Mouse (Mus musculus): ENCODE measurements at regions not wholly inside any gene's neighbourhood (a gene's known extent, or its start where the extent isn't known, plus 50 kb on each side); places are given as distances from the start of the nearest gene placed in this dataset.

DNA sequence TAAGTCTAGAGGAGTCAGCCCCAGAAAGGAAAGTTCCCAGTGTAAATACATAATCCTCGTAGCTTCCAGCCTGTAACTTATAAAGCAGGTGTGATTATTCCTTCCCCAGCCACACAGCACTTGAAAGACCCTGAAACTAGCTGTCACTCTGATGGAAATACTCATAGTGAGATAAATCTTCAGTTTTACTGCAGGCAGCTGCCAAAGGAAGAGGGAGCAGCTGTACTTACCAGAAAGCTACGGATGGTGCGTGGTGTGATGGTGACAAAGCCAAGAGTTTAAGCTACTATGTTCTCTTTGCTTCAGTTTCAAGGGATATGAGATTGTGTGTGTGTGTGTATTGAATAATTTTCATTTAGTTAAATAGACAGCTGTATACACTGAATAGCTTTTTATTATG, 1007.1 kb downstream of the Robo2 start:
- H3K4me1 ChIP-seq, result no peaks in the 10 kb centered on the region
- no peak overlapping the region for H3K27ac ChIP-seq (replicated peaks)
- no peak overlapping the region for H3K4me3 ChIP-seq (replicated peaks)
- WGBS, result 58% methylated on average over 3 of the region's 3 CpGs
- ATAC-seq (ENCODE audit: insufficient number of reproducible peaks, low FRiP score, low TSS enrichment, low read depth), result no peak
- no peaks in the 10 kb centered on the region for H3K9me3 ChIP-seq (replicated peaks)
- H3K36me3 ChIP-seq, result no peaks in the 10 kb centered on the region
- H3K9ac ChIP-seq, result no peak overlapping the region
- H3K27me3 ChIP-seq, result no peaks in the 10 kb centered on the region
- no peak overlapping the region for H3K4me2 ChIP-seq (replicated peaks)

DNA sequence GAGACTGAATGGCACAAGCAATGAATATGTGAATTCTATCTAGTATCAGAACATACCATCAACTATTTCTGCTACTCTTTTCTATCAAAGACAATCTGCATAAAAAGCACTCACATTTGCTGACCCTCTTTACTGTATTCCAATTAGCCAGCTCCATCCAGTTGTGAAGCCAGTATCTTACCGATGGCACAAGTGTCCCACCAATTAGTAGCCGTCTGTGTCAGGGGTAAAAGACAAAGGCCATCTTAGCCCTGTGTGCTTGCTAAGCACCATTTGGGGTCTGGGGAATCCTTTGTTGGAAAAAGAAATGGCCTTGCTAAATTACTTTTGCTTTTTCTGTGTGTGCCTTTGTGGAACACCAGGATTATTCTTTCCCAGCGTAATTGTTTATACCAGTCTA, 1007.5 kb downstream of the Robo2 start:
- no peak overlapping the region for H3K4me2 ChIP-seq (replicated peaks)
- WGBS, result 74% methylated on average over 3 of the region's 3 CpGs
- no peaks in the 10 kb centered on the region for H3K4me1 ChIP-seq
- H3K36me3 ChIP-seq, result no peaks in the 10 kb centered on the region
- H3K9ac ChIP-seq, result no peak overlapping the region
- no peaks in the 10 kb centered on the region for H3K27me3 ChIP-seq
- ATAC-seq (ENCODE audit: insufficient number of reproducible peaks, low FRiP score, low TSS enrichment, low read depth), result no peak
- no peak overlapping the region for H3K4me3 ChIP-seq (replicated peaks)
- no peaks in the 10 kb centered on the region for H3K9me3 ChIP-seq (replicated peaks)
- H3K27ac ChIP-seq (replicated peaks), result no peak overlapping the region

- Histone ChIP-seq H3K4me2 (replicated peaks) (no peak overlapping the region), H3K4me3 (replicated peaks) (no peak overlapping the region), H3K9ac (no peak overlapping the region), H3K4me1 (no peaks in the 10 kb centered on the region), H3K27ac (replicated peaks) (no peak overlapping the region), H3K27me3 (no peaks in the 10 kb centered on the region), H3K9me3 (replicated peaks) (no peaks in the 10 kb centered on the region), H3K36me3 (no peaks in the 10 kb centered on the region)
- ATAC-seq (ENCODE audit: insufficient number of reproducible peaks, low FRiP score, low TSS enrichment, low read depth), result no peak
- WGBS, result 42% methylated on average over 2 of the region's 2 CpGs
These were observed 1032.6 kb downstream of the Robo2 start for GRCm38 (mm10) chr16:73379056-73379455.

DNA sequence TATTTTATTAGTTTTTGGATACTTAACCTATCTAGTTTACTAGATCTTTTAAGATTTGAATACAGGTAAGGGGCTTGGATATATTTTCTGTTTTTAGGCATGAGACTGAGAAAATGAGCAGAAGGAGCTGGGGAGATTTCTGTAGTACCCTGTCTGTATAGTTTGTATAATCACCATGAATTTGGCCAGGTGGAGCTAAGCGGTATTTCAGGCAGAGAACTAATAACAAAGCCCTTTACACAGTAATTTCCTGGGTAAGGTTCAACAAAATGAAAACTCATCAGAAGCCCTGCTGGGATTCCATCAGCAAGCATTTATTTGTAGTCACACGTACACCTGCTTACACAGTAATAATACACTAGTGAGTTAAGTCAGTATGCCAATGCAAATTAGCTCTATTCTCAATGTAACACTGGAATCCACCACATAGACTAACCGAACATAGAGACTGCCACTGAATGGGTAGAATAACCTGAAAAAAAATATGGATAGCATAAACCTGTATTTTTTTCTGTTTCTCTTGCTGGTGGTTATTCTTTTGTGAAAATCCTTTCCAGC, 1036.9 kb downstream of the Robo2 start:
- H3K4me1 ChIP-seq, result no peaks in the 10 kb centered on the region
- 74% methylated on average over 3 of the region's 3 CpGs for WGBS
- H3K4me3 ChIP-seq (replicated peaks), result no peak overlapping the region
- H3K4me2 ChIP-seq (replicated peaks), result no peak overlapping the region
- H3K36me3 ChIP-seq, result no peaks in the 10 kb centered on the region
- ATAC-seq (ENCODE audit: insufficient number of reproducible peaks, low FRiP score, low TSS enrichment, low read depth), result no peak
- no peaks in the 10 kb centered on the region for H3K9me3 ChIP-seq (replicated peaks)
- no peak overlapping the region for H3K9ac ChIP-seq
- H3K27me3 ChIP-seq, result no peaks in the 10 kb centered on the region
- no peak overlapping the region for H3K27ac ChIP-seq (replicated peaks)

DNA sequence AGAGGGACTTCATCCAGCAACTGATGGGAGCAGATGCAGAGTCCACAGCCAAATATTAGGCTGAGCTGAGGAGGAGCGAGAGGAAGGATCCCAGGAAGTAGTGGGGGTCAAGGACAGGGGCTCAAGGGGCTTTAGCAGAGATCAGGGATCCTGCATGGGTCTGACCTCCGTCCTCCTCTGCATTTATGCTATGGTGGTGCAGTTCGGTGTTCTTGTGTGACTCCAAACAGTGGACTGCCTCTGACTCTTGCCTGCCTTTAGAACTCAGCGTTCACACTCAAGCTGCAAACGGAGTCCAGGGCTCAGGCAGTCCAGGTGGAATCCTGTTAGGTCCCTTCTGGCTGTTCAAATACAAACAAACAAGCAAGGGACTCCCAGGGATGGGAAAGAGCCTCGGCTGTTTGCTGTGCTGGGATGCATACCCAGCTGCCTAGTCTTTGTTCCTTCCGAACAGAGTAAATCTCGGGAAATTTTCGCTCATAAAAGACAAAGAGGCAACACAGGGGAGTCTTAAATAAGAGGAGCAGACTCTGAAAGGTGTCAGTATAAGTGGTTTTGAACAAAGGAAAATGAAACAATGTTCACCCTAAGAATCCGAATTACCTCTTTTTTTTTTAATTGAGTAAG, 1042.9 kb downstream of the Robo2 start:
- no peak overlapping the region for H3K4me3 ChIP-seq (replicated peaks)
- no peaks in the 10 kb centered on the region for H3K27me3 ChIP-seq
- H3K27ac ChIP-seq (replicated peaks), result no peak overlapping the region
- no peaks in the 10 kb centered on the region for H3K9me3 ChIP-seq (replicated peaks)
- H3K4me1 ChIP-seq, result no peaks in the 10 kb centered on the region
- no peaks in the 10 kb centered on the region for H3K36me3 ChIP-seq
- no peak overlapping the region for H3K9ac ChIP-seq
- no peak for ATAC-seq (ENCODE audit: insufficient number of reproducible peaks, low FRiP score, low TSS enrichment, low read depth)
- no peak overlapping the region for H3K4me2 ChIP-seq (replicated peaks)
- WGBS, result 57% methylated on average over 10 of the region's 10 CpGs

DNA sequence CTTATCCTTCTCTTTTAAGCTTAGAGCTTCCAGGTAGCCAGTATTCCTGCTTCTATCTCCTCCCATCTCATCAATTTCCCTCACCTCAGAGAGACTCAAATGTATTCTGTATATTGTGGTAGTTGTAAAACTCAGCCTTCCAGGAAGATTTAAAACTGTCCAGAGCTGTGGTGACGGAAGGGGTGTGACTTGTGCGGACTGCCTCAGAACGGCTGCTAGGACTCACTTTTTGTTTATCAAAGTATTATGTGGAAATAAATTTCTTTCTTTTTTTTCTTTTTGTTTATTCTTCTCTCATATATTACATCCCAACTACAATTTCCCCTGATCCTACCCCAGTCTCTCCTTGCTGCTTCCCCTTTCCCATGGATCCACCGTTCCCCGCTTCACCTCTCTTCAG, 1043.7 kb downstream of the Robo2 start:
- H3K4me2 ChIP-seq (replicated peaks), result peak overlapping the region; percentile 19; the same call in 1 of the 2 replicates
- H3K9me3 ChIP-seq (replicated peaks), result no peaks in the 10 kb centered on the region
- no peaks in the 10 kb centered on the region for H3K27me3 ChIP-seq
- no peak for ATAC-seq (ENCODE audit: insufficient number of reproducible peaks, low FRiP score, low TSS enrichment, low read depth)
- no peak overlapping the region for H3K9ac ChIP-seq
- no peaks in the 10 kb centered on the region for H3K36me3 ChIP-seq
- 80% methylated on average over 5 of the region's 5 CpGs for WGBS
- no peak overlapping the region for H3K27ac ChIP-seq (replicated peaks)
- no peak overlapping the region for H3K4me3 ChIP-seq (replicated peaks)
- H3K4me1 ChIP-seq, result no peaks in the 10 kb centered on the region

DNA sequence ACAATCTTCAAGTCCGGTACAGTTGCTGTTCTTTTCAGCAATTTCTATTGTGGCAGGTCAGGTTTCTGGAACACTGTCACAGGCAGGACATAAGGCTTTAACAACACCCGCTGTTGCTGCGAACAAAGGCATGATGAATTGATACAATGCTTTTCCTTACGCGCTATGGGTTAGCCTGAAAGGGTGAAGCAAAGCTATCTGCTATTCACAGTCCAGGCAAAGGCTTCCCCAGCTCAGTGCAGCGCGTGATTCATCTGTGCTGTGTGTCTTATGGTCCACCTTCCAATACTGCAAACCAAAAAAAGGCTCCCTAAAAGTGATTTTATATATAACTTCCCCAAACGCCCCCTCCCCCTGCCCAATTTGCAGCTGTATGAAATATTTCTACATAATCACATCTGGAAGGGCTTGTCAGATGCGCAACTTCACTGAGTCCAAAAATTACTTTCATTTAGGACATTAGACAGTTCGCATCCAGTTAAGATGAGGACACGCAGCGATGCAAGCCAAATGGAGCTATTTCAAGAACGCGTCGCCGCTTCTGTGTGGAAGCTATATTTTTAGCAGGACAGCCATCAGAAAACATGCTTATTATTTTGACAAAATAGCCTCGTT, 1044.3 kb downstream of the Robo2 start:
- no peak overlapping the region for H3K27ac ChIP-seq (replicated peaks)
- no peaks in the 10 kb centered on the region for H3K4me1 ChIP-seq
- H3K4me3 ChIP-seq (replicated peaks), result no peak overlapping the region
- 64% methylated on average over 17 of the region's 17 CpGs for WGBS
- H3K9me3 ChIP-seq (replicated peaks), result no peaks in the 10 kb centered on the region
- H3K4me2 ChIP-seq (replicated peaks), result peak overlapping the region; percentile 19; the same call in 1 of the 2 replicates
- H3K27me3 ChIP-seq, result no peaks in the 10 kb centered on the region
- H3K36me3 ChIP-seq, result no peaks in the 10 kb centered on the region
- ATAC-seq (ENCODE audit: insufficient number of reproducible peaks, low FRiP score, low TSS enrichment, low read depth), result no peak
- H3K9ac ChIP-seq, result no peak overlapping the region

DNA sequence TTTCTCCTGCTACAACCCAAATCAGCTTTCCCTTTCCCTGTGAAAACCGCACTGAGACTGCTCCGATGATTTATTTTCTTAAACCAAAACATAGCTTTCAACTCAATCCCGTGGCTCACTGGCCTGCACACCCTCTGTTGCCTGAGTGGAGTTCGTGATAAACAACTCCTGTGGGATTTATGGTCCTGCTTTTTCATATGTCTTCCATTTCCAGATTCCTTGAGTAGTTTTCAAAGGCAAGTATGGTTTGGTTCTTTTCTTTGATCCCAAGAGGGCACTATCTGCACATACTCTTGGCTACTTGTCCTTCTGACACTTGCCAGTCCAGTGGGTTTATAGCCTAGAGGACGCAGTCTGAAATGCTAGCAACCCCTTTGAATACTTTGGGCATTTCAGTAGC, 1042.6 kb downstream of the Robo1 start:
- no peaks in the 10 kb centered on the region for H3K9me3 ChIP-seq (replicated peaks)
- H3K4me1 ChIP-seq, result no peaks in the 10 kb centered on the region
- no peak overlapping the region for H3K4me2 ChIP-seq (replicated peaks)
- ATAC-seq (ENCODE audit: insufficient number of reproducible peaks, low FRiP score, low TSS enrichment, low read depth), result no peak
- no peak overlapping the region for H3K9ac ChIP-seq
- H3K27ac ChIP-seq (replicated peaks), result no peak overlapping the region
- no peak overlapping the region for H3K4me3 ChIP-seq (replicated peaks)
- H3K36me3 ChIP-seq, result no peaks in the 10 kb centered on the region
- WGBS, result 57% methylated on average over 5 of the region's 5 CpGs
- no peaks in the 10 kb centered on the region for H3K27me3 ChIP-seq

DNA sequence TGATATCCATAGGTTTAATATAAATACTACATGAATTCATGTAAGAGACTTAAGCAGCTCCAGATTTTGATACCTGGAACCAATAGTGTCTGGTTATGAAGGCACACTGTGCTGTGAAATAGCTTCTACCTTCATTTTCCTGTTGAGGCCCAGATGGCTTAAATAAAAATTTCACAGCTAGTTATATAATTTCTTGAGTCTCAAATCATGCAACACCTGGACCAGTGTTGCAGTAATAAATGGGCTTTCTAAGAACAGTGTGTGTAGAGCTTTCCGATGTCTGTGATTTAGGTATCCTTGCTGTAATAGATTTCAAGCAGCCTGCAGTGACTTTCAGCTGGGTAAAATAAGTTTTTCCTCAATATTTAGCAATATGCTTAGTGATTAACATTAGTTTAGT, 1035.8 kb downstream of the Robo1 start:
- WGBS, result 80% methylated on average over 1 of the region's 1 CpGs
- Histone ChIP-seq H3K27ac (replicated peaks) (no peak overlapping the region), H3K27me3 (no peaks in the 10 kb centered on the region), H3K9ac (no peak overlapping the region), H3K9me3 (replicated peaks) (no peaks in the 10 kb centered on the region), H3K36me3 (no peaks in the 10 kb centered on the region), H3K4me2 (replicated peaks) (no peak overlapping the region), H3K4me3 (replicated peaks) (no peak overlapping the region), H3K4me1 (no peaks in the 10 kb centered on the region)
- no peak for ATAC-seq (ENCODE audit: insufficient number of reproducible peaks, low FRiP score, low TSS enrichment, low read depth)

- no peaks in the 10 kb centered on the region for H3K27me3 ChIP-seq
- no peaks in the 10 kb centered on the region for H3K4me1 ChIP-seq
- H3K9me3 ChIP-seq (replicated peaks), result no peaks in the 10 kb centered on the region
- no peak overlapping the region for H3K4me3 ChIP-seq (replicated peaks)
- H3K9ac ChIP-seq, result no peak overlapping the region
- no peaks in the 10 kb centered on the region for H3K36me3 ChIP-seq
- WGBS, result 58% methylated on average over 3 of the region's 3 CpGs
- no peak overlapping the region for H3K27ac ChIP-seq (replicated peaks)
- H3K4me2 ChIP-seq (replicated peaks), result no peak overlapping the region
- no peak for ATAC-seq (ENCODE audit: insufficient number of reproducible peaks, low FRiP score, low TSS enrichment, low read depth)
These were observed 1035.4 kb downstream of the Robo1 start for GRCm38 (mm10) chr16:73343531-73343930.

GRCm38 (mm10) chr16:73317644-73318043, 1009.5 kb downstream of the Robo1 start:
- no peak overlapping the region for H3K9ac ChIP-seq
- 80% methylated on average over 2 of the region's 2 CpGs for WGBS
- no peaks in the 10 kb centered on the region for H3K9me3 ChIP-seq (replicated peaks)
- H3K4me1 ChIP-seq, result no peaks in the 10 kb centered on the region
- H3K4me3 ChIP-seq (replicated peaks), result no peak overlapping the region
- no peak overlapping the region for H3K27ac ChIP-seq (replicated peaks)
- H3K27me3 ChIP-seq, result no peaks in the 10 kb centered on the region
- no peaks in the 10 kb centered on the region for H3K36me3 ChIP-seq
- no peak for ATAC-seq (ENCODE audit: insufficient number of reproducible peaks, low FRiP score, low TSS enrichment, low read depth)
- H3K4me2 ChIP-seq (replicated peaks), result no peak overlapping the region

GRCm38 (mm10) chr16:73310096-73310495, 1002.0 kb downstream of the Robo1 start:
- no peak overlapping the region for H3K27ac ChIP-seq (replicated peaks)
- no peak overlapping the region for H3K4me2 ChIP-seq (replicated peaks)
- no peak for ATAC-seq (ENCODE audit: insufficient number of reproducible peaks, low FRiP score, low TSS enrichment, low read depth)
- H3K4me3 ChIP-seq (replicated peaks), result no peak overlapping the region
- H3K4me1 ChIP-seq, result no peaks in the 10 kb centered on the region
- no peaks in the 10 kb centered on the region for H3K9me3 ChIP-seq (replicated peaks)
- WGBS, result 48% methylated on average over 5 of the region's 5 CpGs
- no peak overlapping the region for H3K9ac ChIP-seq
- no peaks in the 10 kb centered on the region for H3K27me3 ChIP-seq
- no peaks in the 10 kb centered on the region for H3K36me3 ChIP-seq
